Mouse (Mus musculus) limb, embryonic 12.5 days (tissue): ENCODE results near the gene 1810062G17Rik. TPM values are rescaled to one million over a fixed set of nuclear protein-coding genes. Genes with fewer than 3 reads are reported as not detected.

Source experiments
- ATAC-seq: fragments of 200-750 bp; cut with Nextera tagmentation; 2 replicates; pipeline ENCODE4 v1.8.0; 2017; ENCODE audit warnings: low read depth, moderate TSS enrichment; ENCODE audit not compliant: insufficient number of reproducible peaks, insufficient read depth, low FRiP score, low TSS enrichment
- H3K27ac ChIP-seq: fragments of 300-500 bp; sonication (generic); 2 replicates; pipeline ENCODE4 v1.5.1; 2016; ENCODE audit warnings: mild to moderate bottlenecking, moderate library complexity
- H3K27me3 ChIP-seq: fragments of 300-500 bp; sonication (generic); 2 replicates; pipeline ENCODE4 v1.6.1; 2016; ENCODE audit warnings: mild to moderate bottlenecking, moderate library complexity
- H3K36me3 ChIP-seq: fragments of 300-500 bp; sonication (generic); 2 replicates; pipeline ENCODE4 v1.6.1; 2016; ENCODE audit warnings: mild to moderate bottlenecking, moderate library complexity
- H3K4me1 ChIP-seq: fragments of 300-500 bp; sonication (generic); replicated peaks from 2 replicates; pipeline ENCODE4 v1.6.1; 2016
- H3K4me2 ChIP-seq: fragments of 300-500 bp; sonication (generic); 2 replicates; pipeline ENCODE4 v1.6.1; 2016; ENCODE audit warnings: mild to moderate bottlenecking, moderate library complexity
- H3K4me3 ChIP-seq: fragments of 300-500 bp; sonication (generic); replicated peaks from 2 replicates; pipeline ENCODE4 v1.5.1; 2016; ENCODE audit warnings: mild to moderate bottlenecking
- H3K9ac ChIP-seq: fragments of 300-500 bp; sonication (generic); replicated peaks from 2 replicates; pipeline ENCODE4 v1.6.1; 2016; ENCODE audit warnings: mild to moderate bottlenecking, moderate library complexity
- H3K9me3 ChIP-seq: fragments of 300-500 bp; sonication (generic); 2 replicates; pipeline ENCODE4 v1.6.1; 2016; ENCODE audit warnings: mild to moderate bottlenecking, moderate library complexity
- WGBS: fragments of 180-500 bp; shearing (Covaris S2); methylation state at CpG from one replicate; pipeline ENCODE4 v1.1.7; 2016; 5-methylcytosine and 5-hydroxymethylcytosine counted together
- polyA plus RNA-seq: library from polyadenylated mRNA; unstranded; fragments of >200 nt; fragmentation: Nextera tagmentation; extraction: Ambion mirVana; gene quantifications from 2 replicates; pipeline ENCODE4 v1.2.1, GENCODE M21; 2016

Gene 1810062G17Rik
- polyA plus RNA-seq, 1 experiment from 2014 or later = 1.2 TPM

GRCm38 (mm10) chr3:36505306-36505705 lies 29.6 kb downstream of the 1810062G17Rik start:
- 88% methylated on average over 8 of the region's 8 CpGs for WGBS
- no peaks in the 10 kb centered on the region for H3K9me3 ChIP-seq
- no peaks in the 10 kb centered on the region for H3K27me3 ChIP-seq
- no peaks in the 10 kb centered on the region for H3K4me1 ChIP-seq
- no peak for ATAC-seq
- no peaks in the 10 kb centered on the region for H3K36me3 ChIP-seq
- no peak overlapping the region for H3K4me3 ChIP-seq
- H3K4me2 ChIP-seq = no peak overlapping the region
- H3K27ac ChIP-seq = no peak overlapping the region
- no peak overlapping the region for H3K9ac ChIP-seq

GRCm38 (mm10) chr3:36505809-36506735 lies 30.3 kb downstream of the 1810062G17Rik start:
- Histone ChIP-seq H3K36me3 (no peaks in the 10 kb centered on the region), H3K9me3 (no peaks in the 10 kb centered on the region), H3K4me2 (no peak overlapping the region), H3K4me3 (no peak overlapping the region), H3K9ac (no peak overlapping the region), H3K4me1 (no peaks in the 10 kb centered on the region), H3K27ac (no peak overlapping the region), H3K27me3 (no peaks in the 10 kb centered on the region)
- no peak for ATAC-seq
- 73% methylated on average over 10 of the region's 10 CpGs for WGBS

- WGBS = 89% methylated on average over 6 of the region's 6 CpGs
- H3K4me3 ChIP-seq = no peak overlapping the region
- H3K9ac ChIP-seq = no peak overlapping the region
- no peak overlapping the region for H3K27ac ChIP-seq
- H3K27me3 ChIP-seq = 0 out of 2 replicates have a peak, but pooled peaks cover under 1% of the 10 kb centered on the region
- no peaks in the 10 kb centered on the region for H3K9me3 ChIP-seq
- no peak for ATAC-seq
- H3K36me3 ChIP-seq = no peaks in the 10 kb centered on the region
- H3K4me2 ChIP-seq = no peak overlapping the region
- H3K4me1 ChIP-seq = no peaks in the 10 kb centered on the region
These were observed 35.8 kb downstream of the 1810062G17Rik start for GRCm38 (mm10) chr3:36511491-36511890.

- Histone ChIP-seq H3K9me3 (no peaks in the 10 kb centered on the region), H3K27me3 (peaks cover 24% of the 10 kb centered on the region), H3K36me3 (no peaks in the 10 kb centered on the region), H3K27ac (no peak overlapping the region), H3K4me2 (no peak overlapping the region), H3K9ac (no peak overlapping the region), H3K4me1 (peaks cover 4% of the 10 kb centered on the region), H3K4me3 (no peak overlapping the region)
- no peak for ATAC-seq
- WGBS = 88% methylated on average over 9 of the region's 9 CpGs
These were observed 40.5 kb downstream of the 1810062G17Rik start for GRCm38 (mm10) chr3:36516196-36516595.

- peaks cover 46% of the 10 kb centered on the region for H3K27me3 ChIP-seq
These were observed 45.6 kb downstream of the 1810062G17Rik start, which contains the start of gene Gm11549 for GRCm38 (mm10) chr3:36521073-36522060. Gene Gm11549, minus strand, starts transcription at chr3:36521813.

GRCm38 (mm10) chr3:36522137-36522536 lies 46.4 kb downstream of the 1810062G17Rik start:
- Histone ChIP-seq H3K9me3 (no peaks in the 10 kb centered on the region), H3K4me1 (peaks cover 10% of the 10 kb centered on the region), H3K27me3 (peaks cover 43% of the 10 kb centered on the region), H3K4me2 (no peak overlapping the region), H3K4me3 (no peak overlapping the region), H3K36me3 (no peaks in the 10 kb centered on the region), H3K27ac (no peak overlapping the region), H3K9ac (no peak overlapping the region)
- no peak for ATAC-seq
- WGBS = 7% methylated on average over 4 of the region's 4 CpGs

More at GRCm38 (mm10) chr3:36521073-36522060, 45.6 kb downstream of the 1810062G17Rik start, which contains the start of gene Gm11549:
- H3K9ac ChIP-seq = peak within 1 kb of the TSS; percentile 51
- H3K27ac ChIP-seq = no peak within 1 kb of the TSS
- H3K4me1 ChIP-seq = peaks cover 10% of the 10 kb centered on the region
- H3K36me3 ChIP-seq = no peaks in the 10 kb centered on the region
- H3K9me3 ChIP-seq = no peaks in the 10 kb centered on the region
- H3K4me2 ChIP-seq = peak within 1 kb of the TSS; percentile 91
- peak within 1 kb of the TSS; percentile 48 for H3K4me3 ChIP-seq
- under 1% methylated on average over 51 of the region's 51 CpGs for WGBS
- ATAC-seq = peak; percentile 42; the same call in 1 of the 2 replicates

- Histone ChIP-seq H3K4me1 (peaks cover 10% of the 10 kb centered on the region), H3K4me2 (no peak overlapping the region), H3K9ac (no peak overlapping the region), H3K9me3 (no peaks in the 10 kb centered on the region), H3K27me3 (peaks cover 38% of the 10 kb centered on the region), H3K27ac (no peak overlapping the region), H3K4me3 (no peak overlapping the region), H3K36me3 (no peaks in the 10 kb centered on the region)
- 78% methylated on average over 3 of the region's 3 CpGs for WGBS
- ATAC-seq = no peak
These were observed 48.7 kb downstream of the 1810062G17Rik start for GRCm38 (mm10) chr3:36524466-36524865.

- 88% methylated on average over 6 of the region's 6 CpGs for WGBS
- no peaks in the 10 kb centered on the region for H3K36me3 ChIP-seq
- peaks cover 14% of the 10 kb centered on the region for H3K4me1 ChIP-seq
- no peak overlapping the region for H3K4me3 ChIP-seq
- no peak overlapping the region for H3K9ac ChIP-seq
- H3K9me3 ChIP-seq = no peaks in the 10 kb centered on the region
- no peak for ATAC-seq
- peaks cover 11% of the 10 kb centered on the region; the same call in 1 of the 2 replicates for H3K27me3 ChIP-seq
- H3K27ac ChIP-seq = no peak overlapping the region
- no peak overlapping the region for H3K4me2 ChIP-seq
These were observed 54.6 kb downstream of the 1810062G17Rik start for GRCm38 (mm10) chr3:36530345-36530744.

- Histone ChIP-seq H3K9me3 (no peaks in the 10 kb centered on the region), H3K27ac (no peak overlapping the region), H3K27me3 (peaks cover 11% of the 10 kb centered on the region; the same call in 1 of the 2 replicates), H3K36me3 (no peaks in the 10 kb centered on the region), H3K9ac (no peak overlapping the region), H3K4me2 (no peak overlapping the region), H3K4me3 (no peak overlapping the region), H3K4me1 (peaks cover 14% of the 10 kb centered on the region)
- ATAC-seq = no peak
- 77% methylated on average over 5 of the region's 5 CpGs for WGBS
These were observed 55.0 kb downstream of the 1810062G17Rik start for GRCm38 (mm10) chr3:36530781-36531180.

GRCm38 (mm10) chr3:36531242-36531641 lies 55.5 kb downstream of the 1810062G17Rik start:
- no peak overlapping the region for H3K27ac ChIP-seq
- no peak for ATAC-seq
- no peak overlapping the region for H3K9ac ChIP-seq
- 38% methylated on average over 2 of the region's 2 CpGs for WGBS
- H3K4me1 ChIP-seq = peaks cover 14% of the 10 kb centered on the region
- H3K27me3 ChIP-seq = peaks cover 11% of the 10 kb centered on the region; the same call in 1 of the 2 replicates
- H3K9me3 ChIP-seq = no peaks in the 10 kb centered on the region
- no peak overlapping the region for H3K4me3 ChIP-seq
- H3K4me2 ChIP-seq = no peak overlapping the region
- no peaks in the 10 kb centered on the region for H3K36me3 ChIP-seq
